Mouse (Mus musculus) heart, postnatal 4 days (tissue): ENCODE data around the gene Pex11b. TPM values are rescaled to one million over a fixed set of nuclear protein-coding genes. Genes with fewer than 3 reads are reported as not detected.
"Not testable (repeated sequence)": the region's sequence is repeated elsewhere in the genome, so short reads cannot be mapped to it uniquely, and the experiment has no call there.

Experiments used
- DNase-seq: peaks from one replicate; pipeline ENCODE4 v3.0.0; 2021
- total RNA-seq, 2 experiments: library from RNA; stranded (reverse); gene quantifications; 2 replicates each; pipeline ENCODE4 v1.2.3; 2021

The Pex11b gene
- total RNA-seq = 10 to 100 TPM; 26.4 to 26.8 TPM

- DNase-seq = peak; percentile 90
These were observed at the start of gene Pex11b, which contains the start of gene Gm42957 for GRCm38 (mm10) chr3:96634928-96635879. Gene Pex11b, plus strand, starts transcription at chr3:96635376. Gene Gm42957, plus strand, starts transcription at chr3:96635474.

GRCm38 (mm10) chr3:96590657-96591056, 44.5 kb upstream of the Pex11b start:
- no peak for DNase-seq

GRCm38 (mm10) chr3:96593374-96593773, 41.8 kb upstream of the Pex11b start:
- peak; percentile 36 for DNase-seq

GRCm38 (mm10) chr3:96593790-96594560, 41.2 kb upstream of the Pex11b start, which contains the start of gene Polr3gl:
Gene Polr3gl, minus strand, starts transcription at chr3:96594181.
- peak; percentile 95 for DNase-seq

- no peak for DNase-seq
These were observed 40.3 kb upstream of the Pex11b start for GRCm38 (mm10) chr3:96594851-96595250.

- DNase-seq = no peak
These were observed 39.5 kb upstream of the Pex11b start for GRCm38 (mm10) chr3:96595661-96596060.

GRCm38 (mm10) chr3:96596228-96596707, 38.9 kb upstream of the Pex11b start, which contains the start of gene Ankrd34a:
Gene Ankrd34a, plus strand, starts transcription at chr3:96596636.
- peak; percentile 70 for DNase-seq

- DNase-seq = no peak
These were observed 38.3 kb upstream of the Pex11b start for GRCm38 (mm10) chr3:96596855-96597254.

GRCm38 (mm10) chr3:96597435-96597891, 37.7 kb upstream of the Pex11b start:
- DNase-seq = peak; percentile 33

- DNase-seq = peak; percentile 81
These were observed 36.8 kb upstream of the Pex11b start for GRCm38 (mm10) chr3:96598156-96599068.

- DNase-seq = no peak
These were observed 36.1 kb upstream of the Pex11b start for GRCm38 (mm10) chr3:96599069-96599393.

- no peak for DNase-seq
These were observed 35.8 kb upstream of the Pex11b start for GRCm38 (mm10) chr3:96599411-96599810.

- peak; percentile 95 for DNase-seq
These were observed 34.4 kb upstream of the Pex11b start, which contains the start of gene Lix1l for GRCm38 (mm10) chr3:96600639-96601250. Gene Lix1l, plus strand, starts transcription at chr3:96601149.

GRCm38 (mm10) chr3:96601251-96601787, 33.9 kb upstream of the Pex11b start:
- peak; percentile 86 for DNase-seq

- peak; percentile 51 for DNase-seq
These were observed 33.1 kb upstream of the Pex11b start for GRCm38 (mm10) chr3:96601941-96602703.

GRCm38 (mm10) chr3:96602704-96603084, 32.5 kb upstream of the Pex11b start:
- no peak for DNase-seq

- peak; percentile 45 for DNase-seq
These were observed 31.9 kb upstream of the Pex11b start for GRCm38 (mm10) chr3:96603311-96603710.

- DNase-seq = not testable (repeated sequence)
These were observed 29.2 kb upstream of the Pex11b start for GRCm38 (mm10) chr3:96606007-96606406.

GRCm38 (mm10) chr3:96606618-96607017, 28.6 kb upstream of the Pex11b start:
- no peak for DNase-seq

- DNase-seq = no peak
These were observed 17.2 kb upstream of the Pex11b start for GRCm38 (mm10) chr3:96617941-96618340.
